Mouse (Mus musculus): Measurements from ENCODE around the gene Aftph. TPM values are rescaled to one million over a fixed set of nuclear protein-coding genes. Genes with fewer than 3 reads are reported as not detected.
A peak's percentile ranks its signal among the peaks of the same experiment; 100 is the strongest.

Aftph gene
- not detected in 2 replicates for polyA plus RNA-seq (2012; ENCODE audit: insufficient read depth, insufficient read length, low replicate concordance, missing spikeins)

- H3K27ac ChIP-seq (ENCODE audit: insufficient read depth, low read depth, low read length), result peak within 1 kb of the TSS; percentile 99
- TF ChIP-seq CTCF (IDR thresholded peaks at IDR 0.05; ENCODE audit: insufficient read depth, low read depth, low read length) (no peak), POLR2A (IDR thresholded peaks at IDR 0.05; ENCODE audit: insufficient read depth, low read depth, low read length) (peak; percentile 88)
- under 1% methylated on average over 75 of the region's 81 CpGs for WGBS
- H3K4me1 ChIP-seq (ENCODE audit: control insufficient read depth, insufficient read depth, low read length), result no peaks in the 10 kb centered on the region
- peak within 1 kb of the TSS; percentile 98 for H3K4me3 ChIP-seq (ENCODE audit: insufficient read depth, low read depth, low read length)
Measured at GRCm38 (mm10) chr11:20741201-20742100, at the start of gene Aftph. Gene Aftph, minus strand, starts transcription at chr11:20741589.

- no peaks in the 10 kb centered on the region for H3K4me1 ChIP-seq (ENCODE audit: control insufficient read depth, insufficient read depth, low read length)
- no peak overlapping the region for H3K27ac ChIP-seq (ENCODE audit: insufficient read depth, low read depth, low read length)
- no peak overlapping the region for H3K4me3 ChIP-seq (ENCODE audit: insufficient read depth, low read depth, low read length)
- WGBS, result 67% methylated on average over 1 of the region's 1 CpGs
- TF ChIP-seq CTCF (IDR thresholded peaks at IDR 0.05; ENCODE audit: insufficient read depth, low read depth, low read length) (no peak), POLR2A (IDR thresholded peaks at IDR 0.05; ENCODE audit: insufficient read depth, low read depth, low read length) (no peak)
Measured at GRCm38 (mm10) chr11:20789015-20789414, 47.6 kb upstream of the Aftph start.

GRCm38 (mm10) chr11:20788070-20788469, 46.7 kb upstream of the Aftph start:
- 90% methylated on average over 3 of the region's 3 CpGs for WGBS
- H3K4me3 ChIP-seq (ENCODE audit: insufficient read depth, low read depth, low read length), result no peak overlapping the region
- TF ChIP-seq CTCF (IDR thresholded peaks at IDR 0.05; ENCODE audit: insufficient read depth, low read depth, low read length), result no peak
- TF ChIP-seq POLR2A (IDR thresholded peaks at IDR 0.05; ENCODE audit: insufficient read depth, low read depth, low read length), result no peak
- no peaks in the 10 kb centered on the region for H3K4me1 ChIP-seq (ENCODE audit: control insufficient read depth, insufficient read depth, low read length)
- H3K27ac ChIP-seq (ENCODE audit: insufficient read depth, low read depth, low read length), result no peak overlapping the region

GRCm38 (mm10) chr11:20786191-20786590, 44.8 kb upstream of the Aftph start:
- no peak overlapping the region for H3K27ac ChIP-seq (ENCODE audit: insufficient read depth, low read depth, low read length)
- 74% methylated on average over 2 of the region's 2 CpGs for WGBS
- H3K4me1 ChIP-seq (ENCODE audit: control insufficient read depth, insufficient read depth, low read length), result no peaks in the 10 kb centered on the region
- TF ChIP-seq CTCF (IDR thresholded peaks at IDR 0.05; ENCODE audit: insufficient read depth, low read depth, low read length) (no peak), POLR2A (IDR thresholded peaks at IDR 0.05; ENCODE audit: insufficient read depth, low read depth, low read length) (no peak)
- no peak overlapping the region for H3K4me3 ChIP-seq (ENCODE audit: insufficient read depth, low read depth, low read length)

- H3K27ac ChIP-seq (ENCODE audit: insufficient read depth, low read depth, low read length), result no peak overlapping the region
- TF ChIP-seq POLR2A (IDR thresholded peaks at IDR 0.05; ENCODE audit: insufficient read depth, low read depth, low read length) (no peak), CTCF (IDR thresholded peaks at IDR 0.05; ENCODE audit: insufficient read depth, low read depth, low read length) (no peak)
- WGBS, result 77% methylated on average over 1 of the region's 1 CpGs
- H3K4me3 ChIP-seq (ENCODE audit: insufficient read depth, low read depth, low read length), result no peak overlapping the region
- H3K4me1 ChIP-seq (ENCODE audit: control insufficient read depth, insufficient read depth, low read length), result no peaks in the 10 kb centered on the region
Measured at GRCm38 (mm10) chr11:20785186-20785585, 43.8 kb upstream of the Aftph start.

- Histone ChIP-seq H3K4me1 (ENCODE audit: control insufficient read depth, insufficient read depth, low read length) (no peaks in the 10 kb centered on the region), H3K4me3 (ENCODE audit: insufficient read depth, low read depth, low read length) (no peak overlapping the region), H3K27ac (ENCODE audit: insufficient read depth, low read depth, low read length) (no peak overlapping the region)
- TF ChIP-seq CTCF (IDR thresholded peaks at IDR 0.05; ENCODE audit: insufficient read depth, low read depth, low read length) (no peak), POLR2A (IDR thresholded peaks at IDR 0.05; ENCODE audit: insufficient read depth, low read depth, low read length) (no peak)
- WGBS, result 91% methylated on average over 6 of the region's 6 CpGs
Measured at GRCm38 (mm10) chr11:20784776-20785175, 43.4 kb upstream of the Aftph start.

- H3K4me3 ChIP-seq (ENCODE audit: insufficient read depth, low read depth, low read length), result no peak overlapping the region
- no peaks in the 10 kb centered on the region for H3K4me1 ChIP-seq (ENCODE audit: control insufficient read depth, insufficient read depth, low read length)
- no peak for TF ChIP-seq CTCF (IDR thresholded peaks at IDR 0.05; ENCODE audit: insufficient read depth, low read depth, low read length)
- TF ChIP-seq POLR2A (IDR thresholded peaks at IDR 0.05; ENCODE audit: insufficient read depth, low read depth, low read length), result no peak
- H3K27ac ChIP-seq (ENCODE audit: insufficient read depth, low read depth, low read length), result no peak overlapping the region
- WGBS, result 97% methylated on average over 1 of the region's 1 CpGs
Measured at GRCm38 (mm10) chr11:20783467-20783866, 42.1 kb upstream of the Aftph start.

GRCm38 (mm10) chr11:20782620-20783019, 41.2 kb upstream of the Aftph start:
- WGBS, result 55% methylated on average over 2 of the region's 2 CpGs
- TF ChIP-seq CTCF (IDR thresholded peaks at IDR 0.05; ENCODE audit: insufficient read depth, low read depth, low read length) (no peak), POLR2A (IDR thresholded peaks at IDR 0.05; ENCODE audit: insufficient read depth, low read depth, low read length) (no peak)
- H3K27ac ChIP-seq (ENCODE audit: insufficient read depth, low read depth, low read length), result no peak overlapping the region
- no peaks in the 10 kb centered on the region for H3K4me1 ChIP-seq (ENCODE audit: control insufficient read depth, insufficient read depth, low read length)
- H3K4me3 ChIP-seq (ENCODE audit: insufficient read depth, low read depth, low read length), result no peak overlapping the region

GRCm38 (mm10) chr11:20780312-20780711, 38.9 kb upstream of the Aftph start:
- H3K4me1 ChIP-seq (ENCODE audit: control insufficient read depth, insufficient read depth, low read length), result no peaks in the 10 kb centered on the region
- H3K27ac ChIP-seq (ENCODE audit: insufficient read depth, low read depth, low read length), result no peak overlapping the region
- WGBS, result 81% methylated on average over 4 of the region's 4 CpGs
- TF ChIP-seq CTCF (IDR thresholded peaks at IDR 0.05; ENCODE audit: insufficient read depth, low read depth, low read length) (no peak), POLR2A (IDR thresholded peaks at IDR 0.05; ENCODE audit: insufficient read depth, low read depth, low read length) (no peak)
- H3K4me3 ChIP-seq (ENCODE audit: insufficient read depth, low read depth, low read length), result no peak overlapping the region
